8 mouse cellular contexts compared by ENCODE assay signal in the genomic region with DNA sequence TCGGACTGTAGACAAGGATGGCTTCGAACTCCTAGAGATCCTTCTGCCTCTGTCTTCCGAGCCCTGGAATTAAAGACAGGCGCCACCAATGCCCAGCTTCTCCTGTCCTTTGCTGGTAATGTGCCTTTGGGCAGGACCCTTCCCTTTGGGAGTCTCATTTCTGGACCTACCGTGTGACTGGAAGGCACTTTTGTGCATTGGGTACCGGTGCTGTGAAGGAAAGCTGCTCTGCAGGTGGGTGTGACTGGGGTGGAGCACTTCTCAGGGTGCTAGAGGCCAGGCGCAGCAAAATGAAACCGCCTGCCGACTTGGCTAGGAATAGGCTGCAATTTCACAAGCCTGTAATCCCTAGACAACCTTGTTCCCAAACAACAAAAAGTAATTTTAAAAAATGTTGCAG. TPM values are rescaled to one million over a fixed set of nuclear protein-coding genes. Genes with fewer than 3 reads are reported as not detected.
A peak's percentile ranks its signal among the peaks of the same experiment; 100 is the strongest.
DNase-seq lines count a peak whose midpoint lies in the region; ATAC-seq and TF ChIP-seq lines count a peak whose summit lies in the region.

No protein-coding gene starts in this region.

- TF ChIP-seq EP300 in MEL (IDR thresholded peaks at IDR 0.05; ENCODE audit: low read depth in 1 of 2, low read length in 2 of 2): no peak

- H3K36me3 ChIP-seq in MEL (ENCODE audit: control insufficient read depth in 1 of 2, insufficient read depth in 2 of 2, low read length in 2 of 2): peaks cover 0 to 17% of the 10 kb centered on the region in 2 experiments; a peak in 2 of 4 replicates
- H3K36me3 ChIP-seq in heart, embryonic 16.5 days (ENCODE audit: control insufficient read depth, insufficient read depth): no peaks in the 10 kb centered on the region
- H3K36me3 ChIP-seq in liver, adult 2 months (ENCODE audit: control insufficient read depth, insufficient read depth, low read length): no peaks in the 10 kb centered on the region
- no peaks in the 10 kb centered on the region for H3K36me3 ChIP-seq in midbrain, embryonic 15.5 days (replicated peaks)

- no peak for ATAC-seq in heart, embryonic 16.5 days (replicated peaks; ENCODE audit: extremely low read depth, insufficient read depth, low FRiP score)
- ATAC-seq in midbrain, embryonic 15.5 days (replicated peaks): peak; percentile 43

- peaks cover 25% of the 10 kb centered on the region for H3K79me2 ChIP-seq in MEL (ENCODE audit: control insufficient read depth, insufficient read depth, low read length, poor library complexity)
- peaks cover 9% of the 10 kb centered on the region for H3K79me2 ChIP-seq in liver, adult 2 months (ENCODE audit: control insufficient read depth, insufficient read depth, low read length)

- peak overlapping the region; percentile 61 for H3K27ac ChIP-seq in MEL (ENCODE audit: control insufficient read depth, low read depth, low read length)
- peak overlapping the region; percentile 78 for H3K27ac ChIP-seq in embryonic fibroblast, embryonic 13.5 days (ENCODE audit: insufficient read depth, low read length)
- peak overlapping the region; percentile 83 for H3K27ac ChIP-seq in heart, embryonic 16.5 days (ENCODE audit: low read length)
- peak overlapping the region; percentile 13 for H3K27ac ChIP-seq in liver, adult 2 months (replicated peaks; ENCODE audit: insufficient read depth, low read depth, low read length)
- peak overlapping the region; percentile 93 for H3K27ac ChIP-seq in midbrain, embryonic 15.5 days

- TF ChIP-seq CTCF in MEL (IDR thresholded peaks at IDR 0.05 in 2 of 3, conservative IDR thresholded peaks at IDR 0.05 in 1 of 3; ENCODE audit: control insufficient read depth in 1 of 3, insufficient read depth in 1 of 3, low read depth in 2 of 3, low read length in 3 of 3, poor library complexity in 1 of 3, severe bottlenecking in 1 of 3): no peak
- no peak for TF ChIP-seq CTCF in embryonic fibroblast, embryonic 13.5 days (IDR thresholded peaks at IDR 0.05; ENCODE audit: borderline replicate concordance, insufficient read depth, low read length)
- TF ChIP-seq CTCF in liver, adult 2 months (IDR thresholded peaks at IDR 0.05; ENCODE audit: low read depth, low read length): no peak

- no peaks in the 10 kb centered on the region for H3K9me3 ChIP-seq in MEL (replicated peaks; ENCODE audit: insufficient read depth, low read length)
- no peaks in the 10 kb centered on the region for H3K9me3 ChIP-seq in heart, embryonic 16.5 days (replicated peaks; ENCODE audit: control insufficient read depth, low read length)
- H3K9me3 ChIP-seq in midbrain, embryonic 15.5 days: no peaks in the 10 kb centered on the region

- H3K4me1 ChIP-seq in MEL (ENCODE audit: control insufficient read depth in 1 of 2, insufficient read depth in 2 of 2, low read length in 2 of 2): peaks cover 10 to 17% of the 10 kb centered on the region in 2 experiments
- peaks cover 9% of the 10 kb centered on the region; the same call in 1 of the 2 replicates for H3K4me1 ChIP-seq in embryonic fibroblast, embryonic 13.5 days (ENCODE audit: control insufficient read depth, insufficient read depth, low read length)
- H3K4me1 ChIP-seq in heart, embryonic 16.5 days (ENCODE audit: control insufficient read depth, insufficient read depth, low read length): peaks cover 23% of the 10 kb centered on the region
- peaks cover 15% of the 10 kb centered on the region for H3K4me1 ChIP-seq in liver, adult 2 months (ENCODE audit: control insufficient read depth, insufficient read depth, low read length)
- peaks cover 24% of the 10 kb centered on the region for H3K4me1 ChIP-seq in midbrain, embryonic 15.5 days

- H3K4me2 ChIP-seq in heart, embryonic 16.5 days (ENCODE audit: low read depth, low read length): peak overlapping the region; percentile 91
- peak overlapping the region; percentile 97 for H3K4me2 ChIP-seq in midbrain, embryonic 15.5 days

- TF ChIP-seq RAD21 in MEL (IDR thresholded peaks at IDR 0.05; ENCODE audit: low read depth, low read length): no peak

- DNase-seq in adrenal gland, adult 2 months: peak; percentile 54
- DNase-seq in adrenal gland, postnatal 4 days (ENCODE audit: low spot score in 2 of 2): no peak
- peak; percentile 86 for DNase-seq in MEL (ENCODE audit: low read depth, low spot score)
- DNase-seq in liver, adult 2 months (ENCODE audit: extremely low read depth, low read depth, low spot score): peak; percentile 65
- DNase-seq in thymus, postnatal 4 days: peak; percentile 60

- H3K4me3 ChIP-seq in MEL (ENCODE audit: control insufficient read depth in 1 of 2, insufficient read depth in 1 of 2, low read depth in 2 of 2, low read length in 2 of 2): peak overlapping the region; percentile 81 to 96
- H3K4me3 ChIP-seq in embryonic fibroblast, embryonic 13.5 days (ENCODE audit: insufficient read depth, low read length): peak overlapping the region; percentile 70
- peak overlapping the region; percentile 73 for H3K4me3 ChIP-seq in heart, embryonic 16.5 days (ENCODE audit: low read length)
- peak overlapping the region; percentile 39 for H3K4me3 ChIP-seq in liver, adult 2 months (ENCODE audit: insufficient read depth, low read depth, low read length)
- peak overlapping the region; percentile 68 for H3K4me3 ChIP-seq in midbrain, embryonic 15.5 days

- 2% methylated on average over 9 of the region's 9 CpGs for WGBS in heart, embryonic 16.5 days
- 2% methylated on average over 9 of the region's 9 CpGs for WGBS in liver, adult 2 months
- 3% methylated on average over 9 of the region's 9 CpGs for WGBS in midbrain, embryonic 15.5 days

- no peak for TF ChIP-seq POLR2A in MEL (IDR thresholded peaks at IDR 0.05; ENCODE audit: control insufficient read depth in 1 of 2, insufficient read depth in 1 of 2, low read depth in 1 of 2, low read length in 2 of 2, poor library complexity in 1 of 2)
- TF ChIP-seq POLR2A in embryonic fibroblast, embryonic 13.5 days (IDR thresholded peaks at IDR 0.05; ENCODE audit: low read depth, low read length): no peak; the same call in 1 of the 2 replicates
- TF ChIP-seq POLR2A in liver, adult 2 months (IDR thresholded peaks at IDR 0.05; ENCODE audit: extremely low read depth, insufficient read depth, low read length): no peak

- H3K27me3 ChIP-seq in MEL (ENCODE audit: control insufficient read depth in 1 of 2, insufficient read depth in 2 of 2, low read length in 2 of 2): no peaks in the 10 kb centered on the region
- H3K27me3 ChIP-seq in heart, embryonic 16.5 days (ENCODE audit: control insufficient read depth, insufficient read depth, low read length): no peaks in the 10 kb centered on the region
- no peaks in the 10 kb centered on the region for H3K27me3 ChIP-seq in liver, adult 2 months (ENCODE audit: control insufficient read depth, insufficient read depth, low read length)
- no peaks in the 10 kb centered on the region for H3K27me3 ChIP-seq in midbrain, embryonic 15.5 days (replicated peaks)

- peak overlapping the region; percentile 72 for H3K9ac ChIP-seq in MEL (ENCODE audit: control insufficient read depth, low read depth, low read length, poor library complexity, severe bottlenecking)
- H3K9ac ChIP-seq in heart, embryonic 16.5 days (ENCODE audit: low read length): peak overlapping the region; percentile 78
- peak overlapping the region; percentile 47 for H3K9ac ChIP-seq in liver, adult 2 months (ENCODE audit: low read depth, low read length)
- peak overlapping the region; percentile 38 for H3K9ac ChIP-seq in midbrain, embryonic 15.5 days

RNA-seq across cellular contexts. Expression of gene Gm9903, which starts 0.3 kb away (rescaled TPM):
- total RNA-seq in adrenal gland, adult 2 months (2021): under 1 TPM; 0.26 to 0.69 TPM
- polyA plus RNA-seq in adrenal gland, adult 2 months (2012; rRNA removed): 0.09 and 0.15 TPM in 2 replicates
- total RNA-seq in adrenal gland, postnatal 4 days (2021): 1 to 10 TPM in 1 of 2 experiments, under 1 TPM in 1; 0.56 to 1.1 TPM
- total RNA-seq in MEL (2012; rRNA removed): 0.13 and 0.19 TPM in 2 replicates
- polyA plus RNA-seq in MEL (2012; ENCODE audit: insufficient read depth in 1 of 2, insufficient read length in 2 of 2, low read depth in 1 of 2, low replicate concordance in 2 of 2, missing spikeins in 1 of 2): under 1 TPM in 1 of 2 experiments, not detected in 1; 0.36 TPM
- polyA plus RNA-seq in embryonic fibroblast, embryonic 13.5 days (2011; ENCODE audit: insufficient read length, low read depth, missing spikeins): 1.3 and 1.4 TPM in 2 replicates
- polyA plus RNA-seq in heart, embryonic 16.5 days (2015; fragmentation: Nextera tagmentation; extraction: Ambion mirVana): 0.65 and 1.00 TPM in 2 replicates
- total RNA-seq in liver, adult 2 months (2014; rRNA removed): 0.09 and 0.34 TPM in 2 replicates
- polyA plus RNA-seq in liver, adult 2 months (2012; rRNA removed): 0.06 TPM in 1 of 2 replicates, not detected in the other
- 0.47 and 0.77 TPM in 2 replicates for polyA plus RNA-seq in midbrain, embryonic 15.5 days (2015; fragmentation: Nextera tagmentation; extraction: Ambion mirVana)

RNA-seq across cellular contexts. Expression of gene Fam53a, which starts 0.6 kb away (rescaled TPM):
- total RNA-seq in adrenal gland, adult 2 months (2021): 10 to 100 TPM; 26.1 to 28.5 TPM
- 74.4 and 97.8 TPM in 2 replicates for polyA plus RNA-seq in adrenal gland, adult 2 months (2012; rRNA removed)
- total RNA-seq in adrenal gland, postnatal 4 days (2021): 10 to 100 TPM; 29.5 to 29.7 TPM
- 39.3 and 43.6 TPM in 2 replicates for total RNA-seq in MEL (2012; rRNA removed)
- polyA plus RNA-seq in MEL (2012; ENCODE audit: insufficient read depth in 1 of 2, insufficient read length in 2 of 2, low read depth in 1 of 2, low replicate concordance in 2 of 2, missing spikeins in 1 of 2): 10 to 100 TPM in 1 of 2 experiments, not detected in 1; 62.8 TPM
- 24.3 and 26.9 TPM in 2 replicates for polyA plus RNA-seq in embryonic fibroblast, embryonic 13.5 days (2011; ENCODE audit: insufficient read length, low read depth, missing spikeins)
- polyA plus RNA-seq in heart, embryonic 16.5 days (2015; fragmentation: Nextera tagmentation; extraction: Ambion mirVana): 52.2 and 56.2 TPM in 2 replicates
- total RNA-seq in liver, adult 2 months (2014; rRNA removed): 9.4 and 13.0 TPM in 2 replicates
- polyA plus RNA-seq in liver, adult 2 months (2012; rRNA removed): 19.4 and 21.6 TPM in 2 replicates
- polyA plus RNA-seq in midbrain, embryonic 15.5 days (2015; fragmentation: Nextera tagmentation; extraction: Ambion mirVana): 31.2 and 31.5 TPM in 2 replicates

RNA-seq across cellular contexts. Expression of gene Slbp, which starts 22.3 kb away (rescaled TPM):
- total RNA-seq in adrenal gland, adult 2 months (2021): 10 to 100 TPM; 29.4 to 37.7 TPM
- 17.8 and 25.0 TPM in 2 replicates for polyA plus RNA-seq in adrenal gland, adult 2 months (2012; rRNA removed)
- 10 to 100 TPM; 65.7 to 71.6 TPM for total RNA-seq in adrenal gland, postnatal 4 days (2021)
- 250 and 255 TPM in 2 replicates for total RNA-seq in MEL (2012; rRNA removed)
- polyA plus RNA-seq in MEL (2012; ENCODE audit: insufficient read depth in 1 of 2, insufficient read length in 2 of 2, low read depth in 1 of 2, low replicate concordance in 2 of 2, missing spikeins in 1 of 2): 100 to 1,000 TPM; 233 to 731 TPM
- 60.2 and 67.7 TPM in 2 replicates for polyA plus RNA-seq in embryonic fibroblast, embryonic 13.5 days (2011; ENCODE audit: insufficient read length, low read depth, missing spikeins)
- polyA plus RNA-seq in heart, embryonic 16.5 days (2015; fragmentation: Nextera tagmentation; extraction: Ambion mirVana): 119 and 138 TPM in 2 replicates
- total RNA-seq in liver, adult 2 months (2014; rRNA removed): 20.7 TPM in 2 replicates
- polyA plus RNA-seq in liver, adult 2 months (2012; rRNA removed): 5.6 and 6.3 TPM in 2 replicates
- polyA plus RNA-seq in midbrain, embryonic 15.5 days (2015; fragmentation: Nextera tagmentation; extraction: Ambion mirVana): 109 and 110 TPM in 2 replicates

RNA-seq across cellular contexts. Expression of gene Tacc3, which starts 27.9 kb away (rescaled TPM):
- total RNA-seq in adrenal gland, adult 2 months (2021): 1 to 10 TPM; 4.4 to 5.4 TPM
- polyA plus RNA-seq in adrenal gland, adult 2 months (2012; rRNA removed): 2.3 and 3.6 TPM in 2 replicates
- total RNA-seq in adrenal gland, postnatal 4 days (2021): 10 to 100 TPM; 47.4 to 49.1 TPM
- 149 and 151 TPM in 2 replicates for total RNA-seq in MEL (2012; rRNA removed)
- 100 to 1,000 TPM; 165 to 609 TPM for polyA plus RNA-seq in MEL (2012; ENCODE audit: insufficient read depth in 1 of 2, insufficient read length in 2 of 2, low read depth in 1 of 2, low replicate concordance in 2 of 2, missing spikeins in 1 of 2)
- polyA plus RNA-seq in embryonic fibroblast, embryonic 13.5 days (2011; ENCODE audit: insufficient read length, low read depth, missing spikeins): 62.0 and 75.1 TPM in 2 replicates
- 114 and 122 TPM in 2 replicates for polyA plus RNA-seq in heart, embryonic 16.5 days (2015; fragmentation: Nextera tagmentation; extraction: Ambion mirVana)
- 0.92 and 2.3 TPM in 2 replicates for total RNA-seq in liver, adult 2 months (2014; rRNA removed)
- 0.82 and 1.3 TPM in 2 replicates for polyA plus RNA-seq in liver, adult 2 months (2012; rRNA removed)
- 27.9 and 32.2 TPM in 2 replicates for polyA plus RNA-seq in midbrain, embryonic 15.5 days (2015; fragmentation: Nextera tagmentation; extraction: Ambion mirVana)

RNA-seq across cellular contexts. Expression of gene Tmem129, which starts 28.2 kb away (rescaled TPM):
- total RNA-seq in adrenal gland, adult 2 months (2021): 10 to 100 TPM; 27.5 to 31.0 TPM
- polyA plus RNA-seq in adrenal gland, adult 2 months (2012; rRNA removed): 80.4 and 90.5 TPM in 2 replicates
- 10 to 100 TPM; 20.2 to 21.8 TPM for total RNA-seq in adrenal gland, postnatal 4 days (2021)
- total RNA-seq in MEL (2012; rRNA removed): 33.3 and 40.2 TPM in 2 replicates
- 10 to 100 TPM in 1 of 2 experiments, not detected in 1; 51.3 TPM for polyA plus RNA-seq in MEL (2012; ENCODE audit: insufficient read depth in 1 of 2, insufficient read length in 2 of 2, low read depth in 1 of 2, low replicate concordance in 2 of 2, missing spikeins in 1 of 2)
- polyA plus RNA-seq in embryonic fibroblast, embryonic 13.5 days (2011; ENCODE audit: insufficient read length, low read depth, missing spikeins): 22.8 and 28.1 TPM in 2 replicates
- polyA plus RNA-seq in heart, embryonic 16.5 days (2015; fragmentation: Nextera tagmentation; extraction: Ambion mirVana): 37.1 and 37.4 TPM in 2 replicates
- total RNA-seq in liver, adult 2 months (2014; rRNA removed): 12.0 and 13.8 TPM in 2 replicates
- 39.8 and 41.0 TPM in 2 replicates for polyA plus RNA-seq in liver, adult 2 months (2012; rRNA removed)
- polyA plus RNA-seq in midbrain, embryonic 15.5 days (2015; fragmentation: Nextera tagmentation; extraction: Ambion mirVana): 31.1 and 32.0 TPM in 2 replicates

Comparison
In these comparisons a context has a peak if more than half of its experiments do, and no peak if none do; other contexts are left out.
1. DNase-seq: peak in adrenal gland, adult 2 months (single experiment), MEL (single experiment), liver, adult 2 months (single experiment) and thymus, postnatal 4 days (single experiment); none in adrenal gland, postnatal 4 days (0 of 2).
2. H3K27ac ChIP-seq: peak in every context shown above with its lines; median percentile 93 in midbrain, embryonic 15.5 days; 83 in heart, embryonic 16.5 days; 78 in embryonic fibroblast, embryonic 13.5 days; 61 in MEL; 13 in liver, adult 2 months.
3. Peak in every context shown above with its lines, with median percentiles within 50 percentile points of each other: H3K4me3 ChIP-seq and H3K9ac ChIP-seq.